In the genomic region with DNA sequence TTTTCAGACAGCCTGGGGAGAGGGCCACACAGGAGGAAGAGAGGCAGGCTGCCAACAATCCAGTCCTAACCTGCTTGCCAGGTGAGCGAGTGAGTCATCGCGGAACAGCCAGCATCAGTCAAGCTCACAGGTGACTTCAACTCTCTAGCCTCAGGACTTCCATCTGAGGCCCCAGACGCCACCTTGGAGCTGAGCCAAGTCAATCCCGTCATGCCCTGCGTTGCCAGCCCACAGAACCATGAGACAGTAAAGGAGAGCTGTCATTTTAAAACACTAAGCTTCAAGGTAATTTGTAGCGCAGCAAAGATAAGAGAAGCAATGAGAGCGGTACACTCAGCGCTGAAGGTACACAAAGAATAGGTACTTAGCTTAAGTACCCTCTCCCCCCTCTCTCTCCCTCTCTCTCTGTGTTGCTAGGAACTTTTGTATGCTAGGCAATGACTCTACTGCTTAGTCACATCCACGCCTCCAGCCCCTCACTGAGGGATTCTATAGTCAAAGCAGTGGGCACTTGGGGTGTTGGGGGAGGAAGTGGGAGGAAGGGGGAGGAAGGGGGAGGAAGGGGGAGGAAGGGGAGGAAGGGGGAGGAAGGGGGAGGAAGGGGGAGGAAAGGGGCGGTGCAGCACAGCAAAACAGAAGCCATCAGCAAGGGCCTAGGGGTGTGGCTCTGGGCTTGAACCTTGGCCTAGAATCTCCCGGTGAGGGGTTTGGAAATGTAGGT, we compare ENCODE assay signal across 8 mouse cellular contexts. TPM values are rescaled to one million over a fixed set of nuclear protein-coding genes. Genes with fewer than 3 reads are reported as not detected.
DNase-seq lines count a peak whose midpoint lies in the region; ATAC-seq lines count a peak whose summit lies in the region.

No protein-coding gene starts in this region.

- WGBS in hindbrain, embryonic 15.5 days, result 49% methylated on average over 12 of the region's 12 CpGs
- WGBS in hindbrain, embryonic 13.5 days, result 65% methylated on average over 12 of the region's 12 CpGs
- 39% methylated on average over 12 of the region's 12 CpGs for WGBS in intestine, embryonic 16.5 days
- WGBS in lung, embryonic 15.5 days, result 38% methylated on average over 12 of the region's 12 CpGs

- peak overlapping the region; percentile 13; the same call in 1 of the 2 replicates for H3K4me2 ChIP-seq in hindbrain, embryonic 15.5 days
- H3K4me2 ChIP-seq in hindbrain, embryonic 13.5 days, result no peak overlapping the region
- H3K4me2 ChIP-seq in intestine, embryonic 16.5 days (ENCODE audit: low read depth, low read length), result peak overlapping the region; percentile 33; the same call in 1 of the 2 replicates
- H3K4me2 ChIP-seq in lung, embryonic 15.5 days, result peak overlapping the region; percentile 29; the same call in 1 of the 2 replicates

- ATAC-seq in hindbrain, embryonic 15.5 days (ENCODE audit: low FRiP score, low read depth), result no peak
- ATAC-seq in hindbrain, embryonic 13.5 days (ENCODE audit: low FRiP score), result no peak
- peak; percentile 95 for ATAC-seq in intestine, embryonic 16.5 days
- ATAC-seq in lung, embryonic 15.5 days (ENCODE audit: borderline replicate concordance, extremely low read depth, low FRiP score, low TSS enrichment), result peak; percentile 88

- no peaks in the 10 kb centered on the region for H3K36me3 ChIP-seq in hindbrain, embryonic 15.5 days
- no peaks in the 10 kb centered on the region for H3K36me3 ChIP-seq in hindbrain, embryonic 13.5 days
- H3K36me3 ChIP-seq in intestine, embryonic 16.5 days (ENCODE audit: control insufficient read depth, insufficient read depth, low read length), result no peaks in the 10 kb centered on the region
- no peaks in the 10 kb centered on the region for H3K36me3 ChIP-seq in lung, embryonic 15.5 days

- no peak overlapping the region for H3K27ac ChIP-seq in hindbrain, embryonic 15.5 days (replicated peaks)
- no peak overlapping the region for H3K27ac ChIP-seq in hindbrain, embryonic 13.5 days
- peak overlapping the region; percentile 87 for H3K27ac ChIP-seq in intestine, embryonic 16.5 days (ENCODE audit: low read length)
- peak overlapping the region; percentile 83 for H3K27ac ChIP-seq in lung, embryonic 15.5 days

- DNase-seq in MEL-GATA-1-ER (ENCODE audit: extremely low read depth, low read depth), result peak; percentile 57
- peak; percentile 76 to 87 for DNase-seq in cerebellum, postnatal 25 days
- peak; percentile 75 for DNase-seq in spleen, adult 12 weeks (ENCODE audit: low spot score)
- DNase-seq in urinary bladder, postnatal 4 days (ENCODE audit: low spot score in 2 of 2), result peak; percentile 77 to 87

- H3K4me3 ChIP-seq in hindbrain, embryonic 15.5 days, result no peak overlapping the region
- no peak overlapping the region for H3K4me3 ChIP-seq in hindbrain, embryonic 13.5 days
- H3K4me3 ChIP-seq in intestine, embryonic 16.5 days (ENCODE audit: low read length), result no peak overlapping the region
- no peak overlapping the region for H3K4me3 ChIP-seq in lung, embryonic 15.5 days

- no peaks in the 10 kb centered on the region for H3K27me3 ChIP-seq in hindbrain, embryonic 15.5 days
- H3K27me3 ChIP-seq in hindbrain, embryonic 13.5 days, result no peaks in the 10 kb centered on the region
- no peaks in the 10 kb centered on the region for H3K27me3 ChIP-seq in intestine, embryonic 16.5 days (replicated peaks; ENCODE audit: control insufficient read depth, insufficient read depth, low read length)
- H3K27me3 ChIP-seq in lung, embryonic 15.5 days, result no peaks in the 10 kb centered on the region

- H3K9ac ChIP-seq in hindbrain, embryonic 15.5 days, result no peak overlapping the region
- H3K9ac ChIP-seq in hindbrain, embryonic 13.5 days, result no peak overlapping the region
- no peak overlapping the region for H3K9ac ChIP-seq in intestine, embryonic 16.5 days (ENCODE audit: low read depth, low read length)
- no peak overlapping the region for H3K9ac ChIP-seq in lung, embryonic 15.5 days

- H3K9me3 ChIP-seq in hindbrain, embryonic 15.5 days, result no peaks in the 10 kb centered on the region
- no peaks in the 10 kb centered on the region for H3K9me3 ChIP-seq in hindbrain, embryonic 13.5 days
- H3K9me3 ChIP-seq in intestine, embryonic 16.5 days (ENCODE audit: control insufficient read depth, low read length), result no peaks in the 10 kb centered on the region
- H3K9me3 ChIP-seq in lung, embryonic 15.5 days, result no peaks in the 10 kb centered on the region

- H3K4me1 ChIP-seq in hindbrain, embryonic 15.5 days (replicated peaks), result peaks cover 8% of the 10 kb centered on the region
- peaks cover 12% of the 10 kb centered on the region for H3K4me1 ChIP-seq in hindbrain, embryonic 13.5 days (replicated peaks)
- no peaks in the 10 kb centered on the region; the same call in 1 of the 2 replicates for H3K4me1 ChIP-seq in intestine, embryonic 16.5 days (ENCODE audit: control insufficient read depth, insufficient read depth, low read length)
- peaks cover 13% of the 10 kb centered on the region; the same call in 1 of the 2 replicates for H3K4me1 ChIP-seq in lung, embryonic 15.5 days

RNA-seq across cellular contexts. Expression of a gene that starts 22.5 kb away (rescaled TPM):
- polyA plus RNA-seq in hindbrain, embryonic 15.5 days (2015; fragmentation: Nextera tagmentation; extraction: Ambion mirVana), result 20.2 and 20.3 TPM in 2 replicates
- 15.6 and 16.4 TPM in 2 replicates for polyA plus RNA-seq in hindbrain, embryonic 13.5 days (2015; fragmentation: Nextera tagmentation; extraction: Ambion mirVana)
- 18.6 and 19.8 TPM in 2 replicates for polyA plus RNA-seq in intestine, embryonic 16.5 days (2015; fragmentation: Nextera tagmentation; extraction: Ambion mirVana)
- polyA plus RNA-seq in lung, embryonic 15.5 days (2015; fragmentation: Nextera tagmentation; extraction: Ambion mirVana), result 15.5 and 16.7 TPM in 2 replicates

RNA-seq across cellular contexts. Expression of a gene that starts 34.3 kb away (rescaled TPM):
- 44.1 and 48.5 TPM in 2 replicates for polyA plus RNA-seq in hindbrain, embryonic 15.5 days (2015; fragmentation: Nextera tagmentation; extraction: Ambion mirVana)
- polyA plus RNA-seq in hindbrain, embryonic 13.5 days (2015; fragmentation: Nextera tagmentation; extraction: Ambion mirVana), result 32.9 and 34.1 TPM in 2 replicates
- polyA plus RNA-seq in intestine, embryonic 16.5 days (2015; fragmentation: Nextera tagmentation; extraction: Ambion mirVana), result 2.2 and 2.3 TPM in 2 replicates
- 1.6 and 1.8 TPM in 2 replicates for polyA plus RNA-seq in lung, embryonic 15.5 days (2015; fragmentation: Nextera tagmentation; extraction: Ambion mirVana)

RNA-seq across cellular contexts. Expression of a gene that starts 38.5 kb away (rescaled TPM):
- polyA plus RNA-seq in hindbrain, embryonic 15.5 days (2015; fragmentation: Nextera tagmentation; extraction: Ambion mirVana), result 84.5 and 88.6 TPM in 2 replicates
- polyA plus RNA-seq in hindbrain, embryonic 13.5 days (2015; fragmentation: Nextera tagmentation; extraction: Ambion mirVana), result 61.1 and 62.5 TPM in 2 replicates
- polyA plus RNA-seq in intestine, embryonic 16.5 days (2015; fragmentation: Nextera tagmentation; extraction: Ambion mirVana), result 116 and 122 TPM in 2 replicates
- polyA plus RNA-seq in lung, embryonic 15.5 days (2015; fragmentation: Nextera tagmentation; extraction: Ambion mirVana), result 136 and 150 TPM in 2 replicates

Comparison
In these comparisons a context has a peak if more than half of its experiments do, and no peak if none do; other contexts are left out.
1. ATAC-seq: peak in intestine, embryonic 16.5 days (single experiment) and lung, embryonic 15.5 days (single experiment); none in hindbrain, embryonic 15.5 days (single experiment) and hindbrain, embryonic 13.5 days (single experiment).
2. H3K27ac ChIP-seq: peak in intestine, embryonic 16.5 days (single experiment) and lung, embryonic 15.5 days (single experiment); none in hindbrain, embryonic 15.5 days (single experiment) and hindbrain, embryonic 13.5 days (single experiment).
3. RNA of a gene that starts 34.3 kb away (polyA plus RNA-seq): 44.1 to 48.5 TPM in hindbrain, embryonic 15.5 days and 32.9 to 34.1 TPM in hindbrain, embryonic 13.5 days; 2.2 to 2.3 TPM in intestine, embryonic 16.5 days and 1.6 to 1.8 TPM in lung, embryonic 15.5 days; every median in the first group is over 10 times any median in the second.
4. Peak in every context shown above with its lines, with median percentiles within 50 percentile points of each other: DNase-seq.